Mouse (Mus musculus) cerebellum, adult 2 months (tissue): ENCODE data around the gene Phf12.

Source experiments
- CTCF ChIP-seq: fragments of 200-500 bp; IDR thresholded peaks from 2 replicates; pipeline ENCODE4 v1.5.1; 2011; ENCODE audit warnings: low read depth, mild to moderate bottlenecking, control low read depth, low read length, moderate library complexity, borderline replicate concordance; ENCODE audit not compliant: insufficient read depth
- POLR2A ChIP-seq: fragments of 200-500 bp; IDR thresholded peaks from 2 replicates; pipeline ENCODE4 v1.6.1; 2011; ENCODE audit warnings: low read length, control low read depth, borderline replicate concordance; ENCODE audit not compliant: insufficient read depth

- TF ChIP-seq POLR2A: no peak
- no peak for TF ChIP-seq CTCF
Measured at GRCm38 (mm10) chr11:77960199-77960598, 22.4 kb upstream of the Phf12 start.
